Mouse (Mus musculus): ENCODE measurements around the gene Lgr4. TPM values are rescaled to one million over a fixed set of nuclear protein-coding genes. Genes with fewer than 3 reads are reported as not detected.

The Lgr4 gene
- polyA plus RNA-seq, 1 experiment from 2014 or later, result 20.7 TPM

DNA sequence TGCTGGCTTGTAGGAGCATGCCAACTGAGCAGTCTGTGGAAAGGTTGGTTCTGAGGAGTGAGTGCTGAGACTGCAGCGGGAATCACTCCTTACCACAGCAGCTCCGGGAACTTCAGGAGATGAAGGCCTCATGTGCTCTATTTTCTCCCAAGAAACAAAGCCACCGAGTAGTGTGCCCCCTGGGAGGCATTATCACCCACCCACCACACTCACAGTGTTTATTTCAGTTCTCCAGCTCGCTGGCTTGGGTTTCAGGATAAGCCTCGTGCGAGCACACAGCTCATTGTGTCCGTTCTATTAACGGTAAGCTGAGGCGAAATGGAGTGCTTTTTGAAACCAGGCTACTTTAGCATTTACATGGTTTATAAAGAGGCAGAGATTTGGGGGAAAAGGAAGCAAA is 68.1 kb downstream of the Lgr4 start:
- H3K9me3 ChIP-seq (ENCODE audit: control insufficient read depth, low read length), result no peaks in the 10 kb centered on the region
- H3K36me3 ChIP-seq (ENCODE audit: control insufficient read depth, insufficient read depth, low read length), result no peaks in the 10 kb centered on the region
- no peaks in the 10 kb centered on the region for H3K27me3 ChIP-seq (ENCODE audit: control insufficient read depth, insufficient read depth, low read length)
- no peak overlapping the region for H3K27ac ChIP-seq (ENCODE audit: low read depth, low read length)
- peaks cover 5% of the 10 kb centered on the region for H3K4me1 ChIP-seq (replicated peaks; ENCODE audit: control insufficient read depth, insufficient read depth, low read length)
- no peak overlapping the region for H3K9ac ChIP-seq (ENCODE audit: low read depth, low read length)
- 63% methylated on average over 9 of the region's 9 CpGs for WGBS
- DNase-seq (ENCODE audit: low spot score) (no peak), ATAC-seq (ENCODE audit: low FRiP score) (no peak)
- H3K4me3 ChIP-seq (ENCODE audit: low read depth, low read length), result no peak overlapping the region
- no peak overlapping the region for H3K4me2 ChIP-seq (replicated peaks; ENCODE audit: low read depth, low read length)

DNA sequence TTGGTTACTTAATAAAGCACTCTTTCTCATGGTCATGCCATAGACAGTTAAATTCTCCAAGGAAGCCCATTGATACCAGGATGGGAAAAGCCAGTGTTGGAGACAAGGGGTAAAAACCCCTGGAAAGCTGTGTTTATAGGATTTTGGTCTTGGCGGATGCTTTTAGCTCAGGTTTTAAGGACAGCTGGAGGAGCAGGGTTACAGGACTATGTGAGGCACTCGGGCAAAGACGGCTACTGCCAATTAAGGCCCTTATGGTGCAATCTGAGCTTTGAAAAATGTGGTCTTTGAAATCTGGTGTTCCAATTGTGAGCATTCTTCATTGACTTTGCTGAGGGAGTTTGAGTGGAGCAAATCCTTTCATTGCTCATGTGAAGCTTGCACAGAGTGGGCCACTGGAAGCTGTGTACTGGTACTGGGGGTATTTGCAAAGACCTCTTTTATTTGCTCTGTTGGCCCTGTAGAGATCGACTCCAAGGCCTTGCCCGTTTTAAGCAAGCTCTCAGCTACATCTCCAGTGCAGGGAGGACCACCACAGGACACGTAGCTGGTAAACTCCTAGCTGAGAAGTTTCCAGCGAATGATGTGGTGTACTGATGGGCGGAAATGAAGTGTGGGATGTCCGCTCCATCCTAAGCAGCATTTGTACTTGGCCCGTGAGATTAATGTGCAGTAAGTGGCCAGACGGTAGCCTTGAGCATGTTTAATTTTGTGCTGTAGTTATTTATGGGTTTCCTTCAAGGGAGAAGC is 68.8 kb downstream of the Lgr4 start:
- H3K27me3 ChIP-seq (ENCODE audit: control insufficient read depth, insufficient read depth, low read length), result no peaks in the 10 kb centered on the region
- H3K27ac ChIP-seq (ENCODE audit: low read depth, low read length), result no peak overlapping the region
- WGBS, result 83% methylated on average over 11 of the region's 11 CpGs

DNA sequence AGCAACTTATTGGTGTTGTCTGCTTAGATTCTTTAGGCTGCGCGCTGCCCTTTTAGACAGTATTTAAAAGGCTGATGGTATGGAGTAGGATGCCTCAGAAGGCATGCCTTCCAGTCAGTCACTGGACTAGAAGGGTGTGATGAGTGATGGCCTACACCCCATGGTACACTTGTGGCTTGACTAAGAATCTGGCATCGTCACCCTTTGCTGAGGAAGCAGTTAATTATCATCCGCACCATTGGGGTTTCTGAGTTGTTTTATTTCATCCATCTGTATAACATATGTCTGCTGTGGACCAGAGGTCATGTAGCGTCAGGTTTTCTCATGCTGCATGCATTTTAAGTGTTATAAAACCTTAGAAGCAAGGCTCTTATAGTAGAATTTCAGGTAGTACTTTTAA is 70.5 kb downstream of the Lgr4 start:
- Histone ChIP-seq H3K9ac (ENCODE audit: low read depth, low read length) (no peak overlapping the region), H3K27me3 (ENCODE audit: control insufficient read depth, insufficient read depth, low read length) (no peaks in the 10 kb centered on the region), H3K4me3 (ENCODE audit: low read depth, low read length) (no peak overlapping the region), H3K4me2 (replicated peaks; ENCODE audit: low read depth, low read length) (no peak overlapping the region), H3K9me3 (ENCODE audit: control insufficient read depth, low read length) (no peaks in the 10 kb centered on the region), H3K4me1 (replicated peaks; ENCODE audit: control insufficient read depth, insufficient read depth, low read length) (peaks cover 5% of the 10 kb centered on the region), H3K27ac (ENCODE audit: low read depth, low read length) (no peak overlapping the region), H3K36me3 (ENCODE audit: control insufficient read depth, insufficient read depth, low read length) (no peaks in the 10 kb centered on the region)
- DNase-seq (ENCODE audit: low spot score) (no peak), ATAC-seq (ENCODE audit: low FRiP score) (no peak)
- WGBS, result 60% methylated on average over 5 of the region's 5 CpGs

More for the DNA sequence above, 68.8 kb downstream of the Lgr4 start:
- Histone ChIP-seq H3K9me3 (ENCODE audit: control insufficient read depth, low read length) (no peaks in the 10 kb centered on the region), H3K36me3 (ENCODE audit: control insufficient read depth, insufficient read depth, low read length) (no peaks in the 10 kb centered on the region), H3K9ac (ENCODE audit: low read depth, low read length) (no peak overlapping the region), H3K4me2 (replicated peaks; ENCODE audit: low read depth, low read length) (no peak overlapping the region), H3K4me3 (ENCODE audit: low read depth, low read length) (no peak overlapping the region), H3K4me1 (replicated peaks; ENCODE audit: control insufficient read depth, insufficient read depth, low read length) (peaks cover 5% of the 10 kb centered on the region)
- no peak for ATAC-seq (ENCODE audit: low FRiP score)
- no peak for DNase-seq (ENCODE audit: low spot score)

DNA sequence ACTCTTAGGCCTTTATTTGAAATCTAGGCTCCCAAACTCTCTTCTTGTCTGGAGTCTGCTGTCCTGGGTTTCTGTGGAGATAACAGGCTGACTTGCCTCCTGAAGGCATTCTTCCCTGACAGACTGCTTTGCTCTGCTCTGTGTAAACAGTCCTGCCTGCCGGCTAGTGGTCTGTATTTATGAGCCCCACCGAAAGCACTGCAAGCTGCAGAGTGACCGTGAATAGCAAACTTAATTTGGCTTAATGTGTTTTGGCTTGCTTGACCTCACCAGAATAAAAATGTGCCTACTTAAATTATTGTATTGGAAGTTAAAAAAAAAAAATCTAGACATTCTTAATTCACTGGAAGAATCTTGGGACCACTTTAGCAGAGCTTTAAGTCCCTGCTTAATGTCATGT is 71.7 kb downstream of the Lgr4 start:
- peak overlapping the region; percentile 51 for H3K27ac ChIP-seq (ENCODE audit: low read depth, low read length)
- peaks cover 5% of the 10 kb centered on the region for H3K4me1 ChIP-seq (replicated peaks; ENCODE audit: control insufficient read depth, insufficient read depth, low read length)
- no peaks in the 10 kb centered on the region for H3K9me3 ChIP-seq (ENCODE audit: control insufficient read depth, low read length)
- H3K4me2 ChIP-seq (replicated peaks; ENCODE audit: low read depth, low read length), result no peak overlapping the region
- peak; percentile 45 for DNase-seq (ENCODE audit: low spot score)
- WGBS, result under 1% methylated on average over 3 of the region's 3 CpGs
- H3K4me3 ChIP-seq (ENCODE audit: low read depth, low read length), result no peak overlapping the region
- no peaks in the 10 kb centered on the region for H3K27me3 ChIP-seq (ENCODE audit: control insufficient read depth, insufficient read depth, low read length)
- H3K9ac ChIP-seq (ENCODE audit: low read depth, low read length), result no peak overlapping the region
- H3K36me3 ChIP-seq (ENCODE audit: control insufficient read depth, insufficient read depth, low read length), result no peaks in the 10 kb centered on the region
- ATAC-seq (ENCODE audit: low FRiP score), result peak; percentile 87

DNA sequence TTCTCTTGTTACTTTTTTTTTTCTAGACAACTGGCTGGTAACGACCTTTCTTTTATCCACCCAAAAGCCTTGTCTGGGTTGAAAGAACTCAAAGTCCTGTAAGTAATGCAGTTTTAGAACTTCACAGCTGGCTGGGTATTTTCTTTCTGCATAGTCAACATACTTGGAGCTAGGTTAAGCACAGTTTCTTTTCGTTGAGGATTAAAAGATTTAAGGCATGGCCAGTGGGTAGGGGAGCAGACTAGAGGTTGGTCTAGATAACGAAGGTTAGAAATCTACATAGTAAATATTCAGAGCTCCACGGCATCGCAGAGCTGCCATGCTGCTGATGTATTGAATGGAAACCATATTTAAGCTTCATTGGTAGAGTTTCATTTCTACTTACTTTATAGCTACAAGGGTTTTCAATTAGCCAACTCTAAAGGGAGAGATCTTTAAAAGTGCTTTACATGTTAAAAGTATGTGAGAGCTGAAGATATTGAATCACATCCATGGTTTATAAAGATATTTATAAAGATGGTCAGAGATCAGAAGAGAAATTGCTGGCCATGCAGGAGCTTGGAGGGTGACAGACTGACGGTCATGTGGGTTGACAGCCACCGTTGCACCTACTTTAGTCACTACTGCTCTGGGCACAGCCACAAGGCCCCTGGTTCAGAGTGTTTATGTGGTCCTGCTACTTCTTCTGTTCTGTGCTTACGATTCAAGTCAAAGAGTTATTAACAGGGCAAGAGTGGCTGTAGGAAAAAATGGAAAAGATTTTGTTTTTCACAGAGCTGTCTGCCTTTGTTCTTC is 72.4 kb downstream of the Lgr4 start:
- ATAC-seq (ENCODE audit: low FRiP score) (0 out of 2 replicates have a peak, but pooled peaks have one; percentile 11), DNase-seq (ENCODE audit: low spot score) (no peak)
- H3K4me3 ChIP-seq (ENCODE audit: low read depth, low read length), result no peak overlapping the region
- no peaks in the 10 kb centered on the region for H3K9me3 ChIP-seq (ENCODE audit: control insufficient read depth, low read length)
- H3K4me2 ChIP-seq (replicated peaks; ENCODE audit: low read depth, low read length), result no peak overlapping the region
- no peaks in the 10 kb centered on the region for H3K36me3 ChIP-seq (ENCODE audit: control insufficient read depth, insufficient read depth, low read length)
- peaks cover 5% of the 10 kb centered on the region for H3K4me1 ChIP-seq (replicated peaks; ENCODE audit: control insufficient read depth, insufficient read depth, low read length)
- H3K27me3 ChIP-seq (ENCODE audit: control insufficient read depth, insufficient read depth, low read length), result no peaks in the 10 kb centered on the region
- H3K27ac ChIP-seq (ENCODE audit: low read depth, low read length), result 0 out of 2 replicates have a peak overlapping the region, but pooled peaks have one; percentile 51
- 43% methylated on average over 8 of the region's 8 CpGs for WGBS
- no peak overlapping the region for H3K9ac ChIP-seq (ENCODE audit: low read depth, low read length)

DNA sequence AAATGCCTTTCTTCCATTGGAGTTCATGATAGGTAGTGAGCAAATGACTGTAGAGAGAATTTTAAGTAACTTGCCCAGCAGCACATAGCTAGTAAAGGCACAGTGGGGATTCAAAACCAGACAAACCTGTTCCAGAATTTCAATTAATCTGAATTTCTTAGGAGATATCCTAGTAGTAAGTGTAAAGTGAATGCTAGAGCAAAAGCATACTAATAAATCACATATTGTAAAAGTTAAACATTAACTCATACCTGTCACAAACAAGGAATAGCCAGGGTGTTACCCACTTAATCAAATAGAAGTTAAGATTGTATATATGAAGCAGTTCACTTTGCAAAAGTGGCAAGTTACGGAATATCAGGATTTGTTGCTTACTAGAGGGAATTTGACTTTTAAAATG is 74.3 kb downstream of the Lgr4 start:
- H3K9me3 ChIP-seq (ENCODE audit: control insufficient read depth, low read length), result no peaks in the 10 kb centered on the region
- no peak overlapping the region for H3K27ac ChIP-seq (ENCODE audit: low read depth, low read length)
- H3K4me3 ChIP-seq (ENCODE audit: low read depth, low read length), result no peak overlapping the region
- H3K4me1 ChIP-seq (replicated peaks; ENCODE audit: control insufficient read depth, insufficient read depth, low read length), result peaks cover 5% of the 10 kb centered on the region
- H3K9ac ChIP-seq (ENCODE audit: low read depth, low read length), result no peak overlapping the region
- H3K4me2 ChIP-seq (replicated peaks; ENCODE audit: low read depth, low read length), result no peak overlapping the region
- no peaks in the 10 kb centered on the region for H3K36me3 ChIP-seq (ENCODE audit: control insufficient read depth, insufficient read depth, low read length)
- ATAC-seq (ENCODE audit: low FRiP score) (no peak), DNase-seq (ENCODE audit: low spot score) (no peak)
- 90% methylated on average over 1 of the region's 1 CpGs for WGBS
- no peaks in the 10 kb centered on the region for H3K27me3 ChIP-seq (ENCODE audit: control insufficient read depth, insufficient read depth, low read length)

DNA sequence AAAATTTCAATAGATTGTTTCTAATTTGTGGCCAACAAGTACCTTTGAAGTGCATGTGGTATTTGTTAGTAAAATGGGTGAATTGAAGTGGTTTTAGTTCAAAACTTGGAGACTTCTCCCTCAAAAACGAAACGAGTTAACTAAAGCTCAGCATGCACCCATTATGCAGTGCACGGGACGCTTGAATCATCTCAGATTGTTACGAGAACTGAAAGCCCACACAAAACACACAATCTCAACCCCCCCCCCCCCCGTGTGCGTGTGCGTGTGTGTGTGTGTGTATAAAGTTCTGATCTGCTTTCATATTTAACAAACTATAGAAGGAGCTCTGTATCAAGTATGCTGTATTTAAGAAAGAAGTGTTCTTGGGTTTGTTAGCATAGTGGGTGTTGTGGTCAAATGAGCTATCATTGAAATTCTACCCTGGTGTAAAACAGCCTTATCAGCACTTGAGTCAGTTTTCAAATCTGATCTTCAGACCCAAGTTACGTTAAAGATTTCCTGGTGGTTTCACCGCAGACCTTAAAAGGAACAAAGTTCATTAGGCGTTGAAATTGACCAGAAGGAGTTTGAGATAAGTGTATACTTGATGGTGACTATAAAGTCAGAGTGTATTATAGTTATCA is 75.1 kb downstream of the Lgr4 start:
- H3K4me2 ChIP-seq (replicated peaks; ENCODE audit: low read depth, low read length), result no peak overlapping the region
- WGBS, result 53% methylated on average over 11 of the region's 11 CpGs
- H3K27me3 ChIP-seq (ENCODE audit: control insufficient read depth, insufficient read depth, low read length), result no peaks in the 10 kb centered on the region
- no peak overlapping the region for H3K27ac ChIP-seq (ENCODE audit: low read depth, low read length)
- H3K9me3 ChIP-seq (ENCODE audit: control insufficient read depth, low read length), result no peaks in the 10 kb centered on the region
- H3K4me3 ChIP-seq (ENCODE audit: low read depth, low read length), result no peak overlapping the region
- H3K4me1 ChIP-seq (replicated peaks; ENCODE audit: control insufficient read depth, insufficient read depth, low read length), result peaks cover 2% of the 10 kb centered on the region
- ATAC-seq (ENCODE audit: low FRiP score) (no peak), DNase-seq (ENCODE audit: low spot score) (no peak)
- H3K9ac ChIP-seq (ENCODE audit: low read depth, low read length), result no peak overlapping the region
- no peaks in the 10 kb centered on the region for H3K36me3 ChIP-seq (ENCODE audit: control insufficient read depth, insufficient read depth, low read length)

DNA sequence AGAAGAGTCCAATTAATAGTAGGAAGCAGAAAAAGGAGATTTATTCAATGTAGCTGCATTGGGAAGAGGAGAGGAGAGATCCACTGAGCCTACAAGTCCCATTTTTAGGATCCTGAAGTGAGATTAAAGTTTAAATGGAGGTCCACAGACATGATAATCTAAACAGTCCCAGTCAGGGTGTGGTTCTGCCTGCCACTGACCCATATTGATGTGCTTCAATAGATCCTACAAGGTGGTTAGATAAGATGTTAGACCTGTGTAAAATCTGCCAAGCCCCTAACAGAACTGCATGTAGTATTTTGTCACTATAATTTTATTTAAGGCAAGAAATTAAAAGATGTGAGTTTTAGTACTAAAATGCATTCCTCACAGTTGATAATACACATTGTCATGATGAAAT is 76.0 kb downstream of the Lgr4 start:
- Histone ChIP-seq H3K9ac (ENCODE audit: low read depth, low read length) (no peak overlapping the region), H3K4me1 (replicated peaks; ENCODE audit: control insufficient read depth, insufficient read depth, low read length) (no peaks in the 10 kb centered on the region; the same call in 1 of the 2 replicates), H3K9me3 (ENCODE audit: control insufficient read depth, low read length) (no peaks in the 10 kb centered on the region), H3K4me3 (ENCODE audit: low read depth, low read length) (no peak overlapping the region), H3K4me2 (replicated peaks; ENCODE audit: low read depth, low read length) (no peak overlapping the region), H3K36me3 (ENCODE audit: control insufficient read depth, insufficient read depth, low read length) (no peaks in the 10 kb centered on the region), H3K27ac (ENCODE audit: low read depth, low read length) (no peak overlapping the region), H3K27me3 (ENCODE audit: control insufficient read depth, insufficient read depth, low read length) (no peaks in the 10 kb centered on the region)
- ATAC-seq (ENCODE audit: low FRiP score) (no peak), DNase-seq (ENCODE audit: low spot score) (no peak)
